In genomic region chr5:88689279-88689938, GRCm38 (mm10) we compare ENCODE assay signal across 9 mouse cellular contexts. TPM values are rescaled to one million over a fixed set of nuclear protein-coding genes. Genes with fewer than 3 reads are reported as not detected.
DNase-seq lines count a peak whose midpoint lies in the region; ATAC-seq and TF ChIP-seq lines count a peak whose summit lies in the region.
"Had no signal": no experiment of that assay in that cellular context is flagged by ENCODE, and none has a peak within 500 bp of the region (broad histone marks: within the 10 kb centered on the region; RNA-seq: fewer than 3 reads in every experiment).

No protein-coding gene starts in this region.

- H3K36me3 ChIP-seq in lung, postnatal 0 days (ENCODE audit: insufficient read depth, low read length), result no peaks in the 10 kb centered on the region
- H3K36me3 ChIP-seq: heart, embryonic 15.5 days had no signal

- no peaks in the 10 kb centered on the region for H3K4me1 ChIP-seq in lung, postnatal 0 days (ENCODE audit: insufficient read depth, low read depth, low read length)

- no peak overlapping the region for H3K4me2 ChIP-seq in lung, postnatal 0 days (replicated peaks; ENCODE audit: low read depth, low read length)
- H3K4me2 ChIP-seq: heart, embryonic 15.5 days had no signal

- peak; percentile 71 for TF ChIP-seq CTCF in lung, postnatal 0 days (IDR thresholded peaks at IDR 0.05)

- no peaks in the 10 kb centered on the region for H3K27me3 ChIP-seq in lung, postnatal 0 days (replicated peaks; ENCODE audit: insufficient read depth, low read length)
- H3K27me3 ChIP-seq: heart, embryonic 15.5 days had no signal

- no peaks in the 10 kb centered on the region for H3K9me3 ChIP-seq in lung, postnatal 0 days (ENCODE audit: low read length)
- H3K9me3 ChIP-seq: heart, embryonic 15.5 days had no signal

- no peak overlapping the region for H3K9ac ChIP-seq in lung, postnatal 0 days (replicated peaks; ENCODE audit: low read depth)
- H3K9ac ChIP-seq: heart, embryonic 15.5 days had no signal

- DNase-seq in cerebellum, adult 8-10 months, result peak; percentile 14
- DNase-seq in cerebellum, adult 11 months, result no peak
- DNase-seq in lung, postnatal 0 days (ENCODE audit: low spot score), result peak; percentile 80
- DNase-seq in lung, postnatal 10 days, result no peak
- peak; percentile 53 for DNase-seq in forelimb bud, embryonic 11.5 days (ENCODE audit: low read depth, low spot score)
- peak; percentile 77 for DNase-seq in retina, embryonic 14.5 days (ENCODE audit: low spot score)
- DNase-seq in ovary, postnatal 10 days (ENCODE audit: low spot score), result no peak
- DNase-seq in layer of hippocampus, adult 9-10 months (ENCODE audit: low spot score), result no peak

- H3K27ac ChIP-seq in lung, postnatal 0 days (ENCODE audit: low read length), result no peak overlapping the region
- H3K27ac ChIP-seq: heart, embryonic 15.5 days had no signal

- no peak overlapping the region for H3K4me3 ChIP-seq in lung, postnatal 0 days (ENCODE audit: low read depth, low read length)
- H3K4me3 ChIP-seq: heart, embryonic 15.5 days had no signal

- TF ChIP-seq EP300 in lung, postnatal 0 days (IDR thresholded peaks at IDR 0.05), result no peak

- ATAC-seq in lung, postnatal 0 days, result peak; percentile 42; the same call in 1 of the 2 replicates

- 76% methylated on average over 3 of the region's 3 CpGs for WGBS in lung, postnatal 0 days

RNA-seq across cellular contexts. Expression of gene Grsf1, which starts 13.4 kb away (rescaled TPM):
- polyA plus RNA-seq in lung, postnatal 0 days (2015; fragmentation: Nextera tagmentation; extraction: Ambion mirVana), result 45.4 and 46.0 TPM in 2 replicates

RNA-seq across cellular contexts. Expression of gene Mob1b, which starts 31.2 kb away (rescaled TPM):
- 9.7 and 10.8 TPM in 2 replicates for polyA plus RNA-seq in lung, postnatal 0 days (2015; fragmentation: Nextera tagmentation; extraction: Ambion mirVana)

Comparison
In these comparisons a context has a peak if more than half of its experiments do, and no peak if none do; other contexts are left out.
1. DNase-seq: peak in cerebellum, adult 8-10 months (single experiment), lung, postnatal 0 days (single experiment), forelimb bud, embryonic 11.5 days (single experiment) and retina, embryonic 14.5 days (single experiment); none in cerebellum, adult 11 months (single experiment), lung, postnatal 10 days (single experiment), ovary, postnatal 10 days (single experiment) and layer of hippocampus, adult 9-10 months (single experiment).